Mouse (Mus musculus): ENCODE measurements around the gene C9. TPM values are rescaled to one million over a fixed set of nuclear protein-coding genes. Genes with fewer than 3 reads are reported as not detected.
A peak's percentile ranks its signal among the peaks of the same experiment; 100 is the strongest.

C9 gene
- polyA plus RNA-seq (2014; fragmentation: Nextera tagmentation; extraction: Ambion mirVana): not detected in 2 replicates

DNA sequence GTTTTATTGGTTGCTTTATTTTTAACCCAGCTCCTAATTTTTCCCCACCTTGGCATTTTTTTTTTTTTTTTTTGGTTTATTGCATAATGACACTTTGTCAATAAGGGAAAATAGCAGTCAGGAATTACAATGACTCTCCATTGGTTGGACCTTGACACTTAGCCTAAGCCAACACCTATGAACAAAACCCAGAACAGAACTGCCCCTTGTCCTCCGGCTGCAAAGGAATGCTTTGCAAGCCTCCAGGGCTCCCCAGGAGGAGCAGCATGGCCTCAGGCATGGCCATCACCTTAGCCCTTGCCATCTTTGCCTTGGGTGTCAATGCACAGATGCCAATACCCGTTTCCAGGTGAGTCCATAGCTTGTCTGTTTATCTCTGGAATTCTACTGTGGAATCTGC, at the start of gene C9:
C9 (plus strand) TSS at position 193 of the 400 bp plus-strand sequence.
- Histone ChIP-seq H3K4me1 (ENCODE audit: control insufficient read depth, insufficient read depth, low read length) (no peaks in the 10 kb centered on the region), H3K27ac (replicated peaks; ENCODE audit: low read depth, low read length) (no peak within 1 kb of the TSS), H3K9me3 (ENCODE audit: control insufficient read depth, low read length) (no peaks in the 10 kb centered on the region), H3K4me3 (ENCODE audit: low read depth, low read length) (no peak within 1 kb of the TSS), H3K4me2 (ENCODE audit: low read depth, severe bottlenecking) (no peak within 1 kb of the TSS), H3K27me3 (ENCODE audit: control insufficient read depth, insufficient read depth, low read length) (no peaks in the 10 kb centered on the region), H3K9ac (ENCODE audit: low read length) (no peak within 1 kb of the TSS), H3K36me3 (ENCODE audit: control insufficient read depth, insufficient read depth, low read length) (no peaks in the 10 kb centered on the region)
- DNase-seq (ENCODE audit: low spot score): no peak
- WGBS: 79% methylated on average over 2 of the region's 2 CpGs
- no peak for ATAC-seq (ENCODE audit: insufficient number of reproducible peaks, low FRiP score, low TSS enrichment, low read depth)

DNA sequence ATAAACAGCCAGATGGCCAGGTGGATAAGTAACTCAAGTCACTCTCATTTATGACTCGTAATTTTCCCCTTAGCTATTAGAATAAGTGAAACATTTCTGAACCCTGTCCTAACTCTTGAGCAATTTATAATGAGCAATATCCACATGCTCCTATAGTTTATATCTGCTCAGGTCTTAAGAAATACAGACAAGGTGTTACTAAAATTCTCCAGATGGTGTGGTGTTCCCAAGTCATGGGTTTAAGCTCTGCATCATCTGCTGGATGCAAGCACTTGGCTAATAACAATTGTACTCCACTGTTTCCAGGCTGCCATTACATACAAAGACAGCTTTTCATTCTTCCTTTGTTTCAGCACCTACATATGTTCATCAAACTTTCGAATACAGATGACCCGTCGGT, 46.9 kb upstream of the C9 start:
- H3K27ac ChIP-seq (replicated peaks; ENCODE audit: low read depth, low read length): no peak overlapping the region
- 92% methylated on average over 4 of the region's 4 CpGs for WGBS
- no peak overlapping the region for H3K4me3 ChIP-seq (ENCODE audit: low read depth, low read length)
- H3K4me2 ChIP-seq (ENCODE audit: low read depth, severe bottlenecking): no peak overlapping the region
- ATAC-seq (ENCODE audit: insufficient number of reproducible peaks, low FRiP score, low TSS enrichment, low read depth): no peak
- no peaks in the 10 kb centered on the region for H3K36me3 ChIP-seq (ENCODE audit: control insufficient read depth, insufficient read depth, low read length)
- no peaks in the 10 kb centered on the region for H3K27me3 ChIP-seq (ENCODE audit: control insufficient read depth, insufficient read depth, low read length)
- H3K9ac ChIP-seq (ENCODE audit: low read length): no peak overlapping the region
- no peaks in the 10 kb centered on the region for H3K4me1 ChIP-seq (ENCODE audit: control insufficient read depth, insufficient read depth, low read length)
- DNase-seq (ENCODE audit: low spot score): no peak
- H3K9me3 ChIP-seq (ENCODE audit: control insufficient read depth, low read length): no peaks in the 10 kb centered on the region

DNA sequence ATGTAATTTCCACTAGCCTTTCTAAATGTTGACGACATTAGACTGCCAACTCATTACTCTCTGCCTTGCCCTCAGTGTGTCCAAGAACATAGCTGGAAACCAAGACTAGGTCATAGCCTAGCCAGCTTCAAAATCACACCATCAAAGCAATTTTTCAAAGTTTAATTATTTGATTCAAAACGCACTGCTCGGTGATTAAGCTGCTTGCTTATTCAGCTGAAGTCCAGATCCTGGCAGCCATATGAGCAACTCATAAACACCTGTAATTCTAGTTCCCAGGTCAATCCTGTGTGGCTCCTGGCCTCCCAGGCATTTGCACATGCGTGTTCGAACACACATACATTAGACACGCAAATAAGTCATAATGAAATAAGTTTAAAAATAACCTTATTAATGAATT, 46.2 kb upstream of the C9 start:
- H3K27ac ChIP-seq (replicated peaks; ENCODE audit: low read depth, low read length): no peak overlapping the region
- H3K36me3 ChIP-seq (ENCODE audit: control insufficient read depth, insufficient read depth, low read length): no peaks in the 10 kb centered on the region
- no peak overlapping the region for H3K4me2 ChIP-seq (ENCODE audit: low read depth, severe bottlenecking)
- no peak overlapping the region for H3K4me3 ChIP-seq (ENCODE audit: low read depth, low read length)
- H3K4me1 ChIP-seq (ENCODE audit: control insufficient read depth, insufficient read depth, low read length): no peaks in the 10 kb centered on the region; the same call in 1 of the 2 replicates
- H3K27me3 ChIP-seq (ENCODE audit: control insufficient read depth, insufficient read depth, low read length): no peaks in the 10 kb centered on the region
- H3K9me3 ChIP-seq (ENCODE audit: control insufficient read depth, low read length): no peaks in the 10 kb centered on the region
- DNase-seq (ENCODE audit: low spot score): no peak
- WGBS: 70% methylated on average over 6 of the region's 6 CpGs
- ATAC-seq (ENCODE audit: insufficient number of reproducible peaks, low FRiP score, low TSS enrichment, low read depth): no peak
- no peak overlapping the region for H3K9ac ChIP-seq (ENCODE audit: low read length)

DNA sequence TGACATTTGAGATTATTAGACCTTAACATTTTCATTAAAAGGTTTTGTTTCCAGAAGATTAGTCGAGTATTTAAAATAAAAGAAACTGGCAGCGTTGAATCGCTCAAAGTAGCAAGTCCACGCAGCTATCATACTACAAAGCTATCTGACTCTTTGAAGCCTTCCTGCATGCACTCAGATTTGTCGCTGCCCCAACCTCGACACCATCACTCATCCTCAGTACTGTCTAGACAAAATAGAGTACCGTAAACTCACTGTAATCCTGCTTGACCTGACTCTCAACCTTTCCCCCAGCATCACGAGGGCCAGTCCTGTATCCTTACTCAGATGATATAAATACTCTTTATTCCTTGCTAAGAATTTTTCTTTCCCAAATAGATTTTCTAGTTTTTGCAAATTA, 45.0 kb upstream of the C9 start:
- 57% methylated on average over 8 of the region's 8 CpGs for WGBS
- no peaks in the 10 kb centered on the region for H3K27me3 ChIP-seq (ENCODE audit: control insufficient read depth, insufficient read depth, low read length)

GRCm38 (mm10) chr15:6402433-6402832, 42.7 kb upstream of the C9 start:
- Histone ChIP-seq H3K4me1 (ENCODE audit: control insufficient read depth, insufficient read depth, low read length) (no peaks in the 10 kb centered on the region; the same call in 1 of the 2 replicates), H3K9me3 (ENCODE audit: control insufficient read depth, low read length) (no peaks in the 10 kb centered on the region), H3K4me3 (ENCODE audit: low read depth, low read length) (no peak overlapping the region), H3K9ac (ENCODE audit: low read length) (no peak overlapping the region), H3K36me3 (ENCODE audit: control insufficient read depth, insufficient read depth, low read length) (no peaks in the 10 kb centered on the region), H3K4me2 (ENCODE audit: low read depth, severe bottlenecking) (no peak overlapping the region), H3K27me3 (ENCODE audit: control insufficient read depth, insufficient read depth, low read length) (no peaks in the 10 kb centered on the region), H3K27ac (replicated peaks; ENCODE audit: low read depth, low read length) (no peak overlapping the region)
- ATAC-seq (ENCODE audit: insufficient number of reproducible peaks, low FRiP score, low TSS enrichment, low read depth): no peak
- WGBS: 87% methylated on average over 2 of the region's 2 CpGs
- DNase-seq (ENCODE audit: low spot score): no peak

More for the DNA sequence above, 45.0 kb upstream of the C9 start:
- Histone ChIP-seq H3K9ac (ENCODE audit: low read length) (no peak overlapping the region), H3K4me2 (ENCODE audit: low read depth, severe bottlenecking) (no peak overlapping the region), H3K4me3 (ENCODE audit: low read depth, low read length) (no peak overlapping the region), H3K36me3 (ENCODE audit: control insufficient read depth, insufficient read depth, low read length) (no peaks in the 10 kb centered on the region), H3K9me3 (ENCODE audit: control insufficient read depth, low read length) (no peaks in the 10 kb centered on the region), H3K4me1 (ENCODE audit: control insufficient read depth, insufficient read depth, low read length) (no peaks in the 10 kb centered on the region; the same call in 1 of the 2 replicates), H3K27ac (replicated peaks; ENCODE audit: low read depth, low read length) (no peak overlapping the region)
- ATAC-seq (ENCODE audit: insufficient number of reproducible peaks, low FRiP score, low TSS enrichment, low read depth): no peak
- no peak for DNase-seq (ENCODE audit: low spot score)

DNA sequence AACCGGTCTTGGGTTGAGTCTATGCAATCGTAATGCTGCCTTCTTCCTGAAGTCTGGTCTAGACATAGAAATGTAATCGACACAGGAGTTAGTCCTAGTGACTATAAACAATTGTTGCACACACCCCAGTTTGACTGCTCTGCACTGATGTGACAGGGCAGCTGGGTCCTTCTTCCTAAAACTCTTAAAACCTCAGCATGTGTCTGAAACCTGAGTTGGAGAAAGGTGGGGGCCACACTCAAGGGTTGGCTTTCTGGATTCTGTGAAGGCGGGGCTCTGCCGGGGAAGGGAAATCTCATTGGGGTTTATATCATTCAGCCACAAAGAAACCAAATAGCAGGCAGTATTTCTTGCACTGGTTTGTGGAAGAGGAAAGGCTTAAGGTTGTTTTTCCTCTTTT, 41.0 kb upstream of the C9 start:
- no peak for DNase-seq (ENCODE audit: low spot score)
- no peak overlapping the region for H3K27ac ChIP-seq (replicated peaks; ENCODE audit: low read depth, low read length)
- 78% methylated on average over 5 of the region's 5 CpGs for WGBS

DNA sequence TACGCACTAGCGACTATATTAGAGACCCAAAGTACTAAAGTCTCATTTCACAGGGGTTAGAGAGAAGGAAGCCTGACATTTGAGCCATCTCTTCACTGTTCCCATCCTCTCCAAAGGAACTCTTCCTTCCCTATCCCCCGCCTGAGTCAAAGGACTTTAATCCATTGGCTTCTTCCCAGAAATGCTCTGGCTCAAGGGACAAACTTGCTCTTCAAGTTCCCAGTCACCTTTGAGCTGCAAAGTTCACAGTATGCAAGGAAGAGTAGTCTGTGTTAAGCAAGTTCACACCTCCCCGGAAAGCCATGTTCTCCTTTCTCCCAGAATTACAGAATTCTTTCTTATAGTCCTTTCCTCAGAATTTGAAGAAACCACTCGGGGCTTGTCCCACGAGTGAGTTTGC, 38.4 kb upstream of the C9 start:
- H3K9ac ChIP-seq (ENCODE audit: low read length): no peak overlapping the region
- WGBS: 83% methylated on average over 6 of the region's 6 CpGs
- ATAC-seq (ENCODE audit: insufficient number of reproducible peaks, low FRiP score, low TSS enrichment, low read depth): no peak

More for the DNA sequence above, 41.0 kb upstream of the C9 start:
- Histone ChIP-seq H3K9ac (ENCODE audit: low read length) (no peak overlapping the region), H3K36me3 (ENCODE audit: control insufficient read depth, insufficient read depth, low read length) (no peaks in the 10 kb centered on the region), H3K9me3 (ENCODE audit: control insufficient read depth, low read length) (no peaks in the 10 kb centered on the region), H3K4me2 (ENCODE audit: low read depth, severe bottlenecking) (no peak overlapping the region), H3K4me3 (ENCODE audit: low read depth, low read length) (no peak overlapping the region), H3K4me1 (ENCODE audit: control insufficient read depth, insufficient read depth, low read length) (no peaks in the 10 kb centered on the region; the same call in 1 of the 2 replicates), H3K27me3 (ENCODE audit: control insufficient read depth, insufficient read depth, low read length) (no peaks in the 10 kb centered on the region)
- ATAC-seq (ENCODE audit: insufficient number of reproducible peaks, low FRiP score, low TSS enrichment, low read depth): peak; percentile 44; the same call in 1 of the 2 replicates

DNA sequence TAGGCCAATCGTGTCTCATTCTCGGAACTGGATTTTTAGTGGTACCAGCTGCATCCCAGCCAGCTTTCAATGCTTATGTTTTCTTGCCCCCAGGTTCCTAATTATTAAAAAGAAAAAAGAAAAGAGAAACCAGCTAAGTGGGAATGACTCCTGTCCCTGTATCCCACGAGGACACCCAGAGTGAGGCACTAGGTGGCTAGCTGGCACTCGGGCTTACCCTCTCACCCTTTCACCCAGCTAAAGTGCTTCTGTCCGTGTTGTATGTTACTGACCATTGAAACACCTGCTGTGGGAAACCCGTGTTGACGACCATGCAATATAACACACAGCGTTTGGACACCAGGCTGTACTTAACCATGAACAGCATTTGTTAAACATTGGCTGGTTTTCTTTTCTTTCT, 36.1 kb upstream of the C9 start:
- no peak for ATAC-seq (ENCODE audit: insufficient number of reproducible peaks, low FRiP score, low TSS enrichment, low read depth)
- no peaks in the 10 kb centered on the region for H3K36me3 ChIP-seq (ENCODE audit: control insufficient read depth, insufficient read depth, low read length)
- no peak overlapping the region for H3K9ac ChIP-seq (ENCODE audit: low read length)
- no peaks in the 10 kb centered on the region for H3K9me3 ChIP-seq (ENCODE audit: control insufficient read depth, low read length)
- H3K4me2 ChIP-seq (ENCODE audit: low read depth, severe bottlenecking): no peak overlapping the region
- WGBS: 85% methylated on average over 8 of the region's 8 CpGs
- no peak for DNase-seq (ENCODE audit: low spot score)
- no peak overlapping the region for H3K4me3 ChIP-seq (ENCODE audit: low read depth, low read length)
- H3K4me1 ChIP-seq (ENCODE audit: control insufficient read depth, insufficient read depth, low read length): no peaks in the 10 kb centered on the region; the same call in 1 of the 2 replicates
- no peak overlapping the region for H3K27ac ChIP-seq (replicated peaks; ENCODE audit: low read depth, low read length)
- no peaks in the 10 kb centered on the region for H3K27me3 ChIP-seq (ENCODE audit: control insufficient read depth, insufficient read depth, low read length)

More for the DNA sequence above, 38.4 kb upstream of the C9 start:
- H3K36me3 ChIP-seq (ENCODE audit: control insufficient read depth, insufficient read depth, low read length): no peaks in the 10 kb centered on the region
- no peaks in the 10 kb centered on the region for H3K27me3 ChIP-seq (ENCODE audit: control insufficient read depth, insufficient read depth, low read length)
- no peaks in the 10 kb centered on the region; the same call in 1 of the 2 replicates for H3K4me1 ChIP-seq (ENCODE audit: control insufficient read depth, insufficient read depth, low read length)
- DNase-seq (ENCODE audit: low spot score): no peak
- no peak overlapping the region for H3K4me3 ChIP-seq (ENCODE audit: low read depth, low read length)
- H3K27ac ChIP-seq (replicated peaks; ENCODE audit: low read depth, low read length): no peak overlapping the region
- H3K9me3 ChIP-seq (ENCODE audit: control insufficient read depth, low read length): no peaks in the 10 kb centered on the region
- no peak overlapping the region for H3K4me2 ChIP-seq (ENCODE audit: low read depth, severe bottlenecking)

DNA sequence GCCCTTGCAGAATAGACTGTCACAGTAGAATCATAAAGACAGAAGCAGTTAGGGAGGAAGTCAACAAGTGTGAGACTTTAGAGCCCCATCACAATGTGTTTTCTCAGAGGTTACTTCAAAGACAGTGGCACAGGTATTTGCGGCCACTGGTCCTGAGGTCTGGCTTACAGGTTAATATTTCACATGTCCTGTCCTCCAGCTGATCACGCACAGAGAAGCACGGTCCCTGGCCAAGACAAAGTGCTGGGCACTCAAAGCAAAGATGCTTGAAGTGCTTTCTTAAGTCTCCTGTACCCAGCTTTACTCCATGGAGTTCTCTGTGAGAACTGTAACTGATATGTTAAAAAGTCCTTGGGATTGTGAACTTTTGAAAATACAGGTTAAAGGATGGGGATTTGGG, 35.0 kb upstream of the C9 start:
- DNase-seq (ENCODE audit: low spot score) (no peak), ATAC-seq (ENCODE audit: insufficient number of reproducible peaks, low FRiP score, low TSS enrichment, low read depth) (no peak)
- Histone ChIP-seq H3K27me3 (ENCODE audit: control insufficient read depth, insufficient read depth, low read length) (no peaks in the 10 kb centered on the region), H3K4me2 (ENCODE audit: low read depth, severe bottlenecking) (no peak overlapping the region), H3K9me3 (ENCODE audit: control insufficient read depth, low read length) (no peaks in the 10 kb centered on the region), H3K27ac (replicated peaks; ENCODE audit: low read depth, low read length) (no peak overlapping the region), H3K4me3 (ENCODE audit: low read depth, low read length) (no peak overlapping the region), H3K36me3 (ENCODE audit: control insufficient read depth, insufficient read depth, low read length) (no peaks in the 10 kb centered on the region), H3K4me1 (ENCODE audit: control insufficient read depth, insufficient read depth, low read length) (no peaks in the 10 kb centered on the region), H3K9ac (ENCODE audit: low read length) (no peak overlapping the region)
- 89% methylated on average over 3 of the region's 3 CpGs for WGBS

All from limb, embryonic 11.5 days (tissue).